Comparison of ENCODE assay signal across 8 mouse cellular contexts in genomic region chr11:86807001-86807477, GRCm38 (mm10). TPM values are rescaled to one million over a fixed set of nuclear protein-coding genes. Genes with fewer than 3 reads are reported as not detected.
DNase-seq lines count a peak whose midpoint lies in the region.

No protein-coding gene starts in this region.

- intact Hi-C loops in heart, postnatal 36 days (cut with DNase I), result loop anchor here (2.0 kb wide), 1 partner anchor 50 kb away; the partner anchor contains the start of gene Cltc

- DNase-seq in heart, adult 11 months, result peak; percentile 95
- no peak for DNase-seq in heart, postnatal 36 days
- DNase-seq in cerebellum, postnatal 10 days, result peak; percentile 75 to 76
- peak; percentile 49 to 75 for DNase-seq in frontal cortex, adult 2 months (ENCODE audit: extremely low spot score in 1 of 2, low spot score in 1 of 2)
- DNase-seq in hindlimb bud, embryonic 11.5 days (ENCODE audit: extremely low spot score, low read depth, low spot score), result peak; percentile 14
- peak; percentile 49 to 57 for DNase-seq in left cerebral cortex, adult 8-10 months (ENCODE audit: low spot score in 2 of 2)
- DNase-seq in lung, postnatal 4 days, result peak; percentile 43 to 51
- DNase-seq in retina, postnatal 1 day, result peak; percentile 86

RNA-seq across cellular contexts. Expression of gene Dhx40, which starts 0.5 kb away (rescaled TPM):
- total RNA-seq in heart, postnatal 36 days (2021), result 10 to 100 TPM; 18.7 to 18.9 TPM
- polyA plus RNA-seq in frontal cortex, adult 2 months (2012; rRNA removed), result 15.0 and 16.6 TPM in 2 replicates
- total RNA-seq in left cerebral cortex, adult 8-10 months (2022), result 10 to 100 TPM; 20.0 to 23.2 (median 20.8) TPM

RNA-seq across cellular contexts. Expression of gene Cltc, which starts 49.7 kb away (rescaled TPM):
- 100 to 1,000 TPM; 139 to 149 TPM for total RNA-seq in heart, postnatal 36 days (2021)
- polyA plus RNA-seq in frontal cortex, adult 2 months (2012; rRNA removed), result 374 and 390 TPM in 2 replicates
- total RNA-seq in left cerebral cortex, adult 8-10 months (2022), result 100 to 1,000 TPM; 529 to 551 (median 542) TPM

Comparison
In these comparisons a context has a peak if more than half of its experiments do, and no peak if none do; other contexts are left out.
1. DNase-seq: peak in heart, adult 11 months (single experiment), cerebellum, postnatal 10 days (2 of 2), frontal cortex, adult 2 months (2 of 2), hindlimb bud, embryonic 11.5 days (single experiment), left cerebral cortex, adult 8-10 months (2 of 2), lung, postnatal 4 days (2 of 2) and retina, postnatal 1 day (single experiment); none in heart, postnatal 36 days (0 of 2).